Mouse (Mus musculus): ENCODE data around the gene Cish. TPM values are rescaled to one million over a fixed set of nuclear protein-coding genes. Genes with fewer than 3 reads are reported as not detected.
"Not testable (repeated sequence)": the region's sequence is repeated elsewhere in the genome, so short reads cannot be mapped to it uniquely, and the experiment has no call there.

Gene Cish
- polyA plus RNA-seq, 1 experiment from 2014 or later = 18.7 TPM

DNA sequence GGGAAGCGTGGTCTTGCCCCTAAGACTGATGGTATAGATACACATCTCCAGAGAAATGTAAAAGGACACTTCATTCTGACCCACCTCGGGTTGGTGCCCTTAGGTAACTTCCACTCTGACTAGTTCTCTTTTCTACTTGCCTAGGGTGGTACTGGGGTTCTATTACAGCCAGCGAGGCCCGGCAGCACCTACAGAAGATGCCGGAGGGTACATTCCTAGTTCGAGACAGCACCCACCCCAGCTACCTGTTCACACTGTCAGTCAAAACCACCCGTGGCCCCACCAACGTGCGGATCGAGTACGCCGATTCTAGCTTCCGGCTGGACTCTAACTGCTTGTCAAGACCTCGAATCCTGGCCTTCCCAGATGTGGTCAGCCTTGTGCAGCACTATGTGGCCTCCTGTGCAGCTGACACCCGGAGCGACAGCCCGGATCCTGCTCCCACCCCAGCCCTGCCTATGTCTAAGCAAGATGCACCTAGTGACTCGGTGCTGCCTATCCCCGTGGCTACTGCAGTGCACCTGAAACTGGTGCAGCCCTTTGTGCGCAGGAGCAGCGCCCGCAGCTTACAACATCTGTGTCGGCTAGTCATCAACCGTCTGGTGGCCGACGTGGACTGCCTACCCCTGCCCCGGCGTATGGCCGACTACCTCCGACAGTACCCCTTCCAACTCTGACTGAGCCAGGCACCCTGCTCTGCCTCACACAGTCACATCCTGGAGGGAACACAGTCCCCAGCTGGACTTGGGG, 4.6 kb downstream of the Cish start:
- Histone ChIP-seq H3K9me3 (no peaks in the 10 kb centered on the region), H3K27ac (replicated peaks) (no peak overlapping the region), H3K4me2 (no peak overlapping the region), H3K27me3 (replicated peaks) (no peaks in the 10 kb centered on the region), H3K4me3 (no peak overlapping the region), H3K4me1 (peaks cover 65% of the 10 kb centered on the region), H3K9ac (no peak overlapping the region), H3K36me3 (peaks cover 26% of the 10 kb centered on the region)
- ATAC-seq (ENCODE audit: extremely low read depth, insufficient number of reproducible peaks, low FRiP score, low TSS enrichment) = no peak
- WGBS = 87% methylated on average over 30 of the region's 30 CpGs

DNA sequence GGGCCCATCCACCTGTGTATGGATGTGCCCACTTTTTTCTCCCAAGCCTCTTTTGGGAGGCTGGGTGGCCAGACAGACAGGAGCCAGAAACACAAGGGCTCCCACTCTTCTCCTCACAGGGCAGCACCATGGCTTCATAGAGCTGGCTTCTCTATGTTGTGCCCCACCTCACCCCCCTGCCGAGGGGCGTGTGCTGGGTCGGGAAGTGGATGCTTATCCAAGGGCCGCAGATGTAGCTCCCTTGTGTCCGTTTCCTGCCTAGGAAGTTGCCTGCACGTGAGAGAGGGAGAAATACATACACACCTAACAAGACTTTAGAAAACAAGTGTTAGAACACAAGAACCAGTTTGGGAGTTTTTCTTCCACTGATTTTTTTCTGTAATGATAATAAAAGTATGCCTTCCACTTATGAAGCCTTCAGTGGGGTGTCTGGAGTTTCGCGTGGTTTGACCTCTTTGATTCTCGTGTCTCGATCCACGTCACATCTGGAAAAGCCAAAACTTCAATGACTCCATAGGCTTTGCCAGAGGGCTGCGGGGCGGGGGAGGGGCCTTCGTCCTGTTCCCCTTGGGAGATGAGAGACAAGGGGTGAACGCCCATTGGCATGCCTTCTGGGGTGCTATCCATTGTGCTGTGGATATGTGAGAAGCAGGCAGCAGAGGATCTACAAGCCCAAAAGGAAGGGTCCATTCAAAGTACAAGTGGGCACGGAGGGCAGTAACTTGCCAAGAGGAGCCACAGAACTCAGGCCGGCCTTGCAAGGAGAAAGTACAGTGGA, 5.9 kb downstream of the Cish start:
- Histone ChIP-seq H3K27ac (replicated peaks) (peak overlapping the region; percentile 39; the same call in 1 of the 2 replicates), H3K4me2 (peak overlapping the region; percentile 10; the same call in 1 of the 2 replicates), H3K4me1 (peaks cover 69% of the 10 kb centered on the region), H3K27me3 (replicated peaks) (no peaks in the 10 kb centered on the region), H3K36me3 (peaks cover 26% of the 10 kb centered on the region), H3K4me3 (no peak overlapping the region), H3K9me3 (no peaks in the 10 kb centered on the region), H3K9ac (no peak overlapping the region)
- no peak for ATAC-seq (ENCODE audit: extremely low read depth, insufficient number of reproducible peaks, low FRiP score, low TSS enrichment)
- 68% methylated on average over 17 of the region's 17 CpGs for WGBS

DNA sequence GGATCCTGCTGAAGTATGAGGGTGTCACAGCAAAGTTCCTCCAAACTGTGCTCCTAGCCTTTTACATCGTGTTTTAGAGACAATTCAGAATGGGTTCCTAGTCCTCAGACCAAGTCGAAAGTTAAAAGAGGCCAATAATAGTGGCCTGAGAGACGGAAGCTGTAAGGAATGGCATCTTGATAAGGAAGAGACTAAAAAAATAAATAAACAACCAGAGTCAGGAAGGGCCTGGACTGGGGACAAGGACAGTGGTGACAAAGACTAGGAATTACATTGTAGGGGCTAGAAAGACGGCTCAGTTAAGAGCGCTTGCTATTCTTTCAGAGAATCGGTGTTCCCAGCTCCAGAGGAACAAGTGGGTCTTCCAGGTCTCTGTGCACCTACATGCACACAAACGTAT, 6.8 kb downstream of the Cish start:
- Histone ChIP-seq H3K27me3 (replicated peaks) (no peaks in the 10 kb centered on the region), H3K4me2 (no peak overlapping the region), H3K9ac (no peak overlapping the region), H3K4me1 (peaks cover 72% of the 10 kb centered on the region), H3K36me3 (peaks cover 26% of the 10 kb centered on the region), H3K27ac (replicated peaks) (0 out of 2 replicates have a peak overlapping the region, but pooled peaks have one; percentile 46), H3K9me3 (no peaks in the 10 kb centered on the region), H3K4me3 (no peak overlapping the region)
- WGBS = 47% methylated on average over 7 of the region's 7 CpGs
- no peak for ATAC-seq (ENCODE audit: extremely low read depth, insufficient number of reproducible peaks, low FRiP score, low TSS enrichment)

DNA sequence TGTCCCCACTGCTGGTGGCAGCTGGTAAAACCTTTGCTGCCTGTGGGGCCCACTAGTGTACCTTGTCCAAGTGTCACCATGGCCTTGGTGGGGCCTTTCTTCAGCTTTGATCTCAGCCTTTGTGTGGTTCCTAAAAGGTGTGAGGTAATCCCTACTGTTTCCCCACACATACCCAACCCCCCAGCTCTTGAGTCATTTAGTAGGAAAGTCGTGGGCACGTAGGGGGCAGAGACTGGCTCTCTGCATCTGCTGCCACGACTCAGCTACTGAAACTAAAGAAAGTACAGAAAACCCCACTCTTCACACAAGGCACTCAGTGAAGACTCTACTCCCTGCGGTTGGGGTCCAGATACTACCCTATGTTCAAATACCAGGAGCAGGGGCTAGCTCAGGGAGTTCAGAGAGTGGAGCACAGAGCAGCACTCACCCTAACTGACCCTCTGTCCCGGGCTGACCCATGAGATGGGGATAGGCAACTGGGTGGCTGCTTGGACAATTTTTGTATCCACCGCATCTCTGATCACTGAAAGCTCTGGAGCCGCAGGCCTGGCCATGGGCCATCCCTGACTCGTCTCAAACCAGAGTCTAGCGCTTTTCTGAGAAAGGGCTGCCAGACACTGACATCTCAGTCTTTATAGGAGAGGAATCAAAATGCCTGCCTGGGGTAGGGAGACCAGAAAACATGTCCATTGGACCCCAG, 7.4 kb downstream of the Cish start:
- no peaks in the 10 kb centered on the region for H3K27me3 ChIP-seq (replicated peaks)
- H3K9ac ChIP-seq = 0 out of 2 replicates have a peak overlapping the region, but pooled peaks have one; percentile 25
- WGBS = 62% methylated on average over 9 of the region's 9 CpGs
- H3K4me2 ChIP-seq = no peak overlapping the region
- peaks cover 26% of the 10 kb centered on the region for H3K36me3 ChIP-seq
- no peak overlapping the region for H3K4me3 ChIP-seq
- no peak for ATAC-seq (ENCODE audit: extremely low read depth, insufficient number of reproducible peaks, low FRiP score, low TSS enrichment)
- H3K27ac ChIP-seq (replicated peaks) = peak overlapping the region; percentile 46; the same call in 1 of the 2 replicates
- peaks cover 72% of the 10 kb centered on the region for H3K4me1 ChIP-seq
- H3K9me3 ChIP-seq = no peaks in the 10 kb centered on the region

DNA sequence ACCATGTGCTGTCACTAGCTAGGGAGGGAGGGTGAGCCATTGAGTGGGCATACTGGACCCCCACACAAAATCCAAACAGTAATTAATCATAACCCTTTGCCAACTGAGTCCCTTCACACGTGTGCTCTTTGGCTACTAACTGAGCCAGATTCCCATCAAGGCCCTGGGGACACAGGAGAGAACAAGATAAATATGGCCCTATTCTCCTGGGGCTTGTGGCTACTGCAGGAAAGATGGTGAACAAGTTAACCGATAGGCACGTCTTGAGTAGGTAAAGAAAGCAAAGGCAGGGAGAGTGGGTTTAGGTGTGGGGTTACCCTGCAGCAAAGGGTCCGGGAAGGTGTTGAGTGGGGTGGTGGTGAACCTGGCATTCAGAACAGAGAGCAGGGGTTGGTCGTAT, 8.1 kb downstream of the Cish start:
- Histone ChIP-seq H3K9ac (no peak overlapping the region), H3K36me3 (peaks cover 26% of the 10 kb centered on the region), H3K4me3 (no peak overlapping the region), H3K27me3 (replicated peaks) (no peaks in the 10 kb centered on the region), H3K4me1 (peaks cover 72% of the 10 kb centered on the region), H3K27ac (replicated peaks) (no peak overlapping the region), H3K9me3 (no peaks in the 10 kb centered on the region), H3K4me2 (no peak overlapping the region)
- ATAC-seq (ENCODE audit: extremely low read depth, insufficient number of reproducible peaks, low FRiP score, low TSS enrichment) = no peak
- WGBS = 77% methylated on average over 5 of the region's 5 CpGs

DNA sequence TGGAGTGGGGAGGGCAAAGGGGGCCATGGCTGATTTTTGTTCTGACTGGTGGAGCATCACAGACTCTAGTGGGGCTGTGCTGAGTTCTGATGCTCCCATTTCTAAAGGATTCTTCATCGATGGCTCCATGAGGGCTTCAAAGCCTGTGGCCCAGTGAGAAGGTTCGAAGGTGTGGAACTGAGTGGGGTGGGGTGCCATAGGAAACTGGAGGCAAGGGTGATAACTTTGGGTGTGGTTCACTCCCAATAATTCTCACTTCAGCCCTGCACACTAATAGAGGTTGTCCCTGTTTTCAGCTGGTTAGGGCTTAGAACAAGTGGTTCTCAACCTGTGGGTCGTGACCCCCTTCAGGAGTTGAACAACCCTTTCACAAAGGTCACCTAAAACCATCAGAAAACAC, 8.6 kb downstream of the Cish start:
- Histone ChIP-seq H3K36me3 (peaks cover 26% of the 10 kb centered on the region), H3K4me2 (no peak overlapping the region), H3K9me3 (no peaks in the 10 kb centered on the region), H3K27me3 (replicated peaks) (no peaks in the 10 kb centered on the region), H3K4me3 (no peak overlapping the region), H3K9ac (no peak overlapping the region), H3K4me1 (peaks cover 70% of the 10 kb centered on the region), H3K27ac (replicated peaks) (no peak overlapping the region)
- no peak for ATAC-seq (ENCODE audit: extremely low read depth, insufficient number of reproducible peaks, low FRiP score, low TSS enrichment)
- WGBS = 85% methylated on average over 3 of the region's 3 CpGs

DNA sequence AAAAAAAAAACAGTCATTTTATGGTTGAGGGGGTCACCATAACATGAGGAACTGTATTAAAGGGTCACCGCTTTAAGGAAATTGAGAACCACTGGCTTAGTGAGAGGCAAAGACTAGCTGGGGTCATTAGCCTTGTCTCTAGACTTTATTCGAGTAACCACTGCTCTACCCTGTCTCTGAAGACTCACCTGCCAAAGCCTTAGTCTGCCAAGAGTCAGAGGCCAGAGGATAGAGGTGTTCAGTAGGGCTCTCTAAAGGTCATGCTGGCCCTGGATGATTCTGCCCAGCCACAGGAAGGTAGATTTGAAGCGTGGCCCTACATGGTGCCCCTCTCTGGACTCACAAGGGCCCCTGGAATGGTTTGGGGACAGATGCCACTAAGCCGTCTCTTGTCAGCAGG, 9.2 kb downstream of the Cish start:
- ATAC-seq (ENCODE audit: extremely low read depth, insufficient number of reproducible peaks, low FRiP score, low TSS enrichment) = no peak
- H3K27me3 ChIP-seq (replicated peaks) = no peaks in the 10 kb centered on the region
- peaks cover 23% of the 10 kb centered on the region for H3K36me3 ChIP-seq
- peaks cover 64% of the 10 kb centered on the region for H3K4me1 ChIP-seq
- no peak overlapping the region for H3K27ac ChIP-seq (replicated peaks)
- H3K9me3 ChIP-seq = no peaks in the 10 kb centered on the region
- H3K4me2 ChIP-seq = no peak overlapping the region
- WGBS = 79% methylated on average over 4 of the region's 4 CpGs
- H3K9ac ChIP-seq = no peak overlapping the region
- no peak overlapping the region for H3K4me3 ChIP-seq

DNA sequence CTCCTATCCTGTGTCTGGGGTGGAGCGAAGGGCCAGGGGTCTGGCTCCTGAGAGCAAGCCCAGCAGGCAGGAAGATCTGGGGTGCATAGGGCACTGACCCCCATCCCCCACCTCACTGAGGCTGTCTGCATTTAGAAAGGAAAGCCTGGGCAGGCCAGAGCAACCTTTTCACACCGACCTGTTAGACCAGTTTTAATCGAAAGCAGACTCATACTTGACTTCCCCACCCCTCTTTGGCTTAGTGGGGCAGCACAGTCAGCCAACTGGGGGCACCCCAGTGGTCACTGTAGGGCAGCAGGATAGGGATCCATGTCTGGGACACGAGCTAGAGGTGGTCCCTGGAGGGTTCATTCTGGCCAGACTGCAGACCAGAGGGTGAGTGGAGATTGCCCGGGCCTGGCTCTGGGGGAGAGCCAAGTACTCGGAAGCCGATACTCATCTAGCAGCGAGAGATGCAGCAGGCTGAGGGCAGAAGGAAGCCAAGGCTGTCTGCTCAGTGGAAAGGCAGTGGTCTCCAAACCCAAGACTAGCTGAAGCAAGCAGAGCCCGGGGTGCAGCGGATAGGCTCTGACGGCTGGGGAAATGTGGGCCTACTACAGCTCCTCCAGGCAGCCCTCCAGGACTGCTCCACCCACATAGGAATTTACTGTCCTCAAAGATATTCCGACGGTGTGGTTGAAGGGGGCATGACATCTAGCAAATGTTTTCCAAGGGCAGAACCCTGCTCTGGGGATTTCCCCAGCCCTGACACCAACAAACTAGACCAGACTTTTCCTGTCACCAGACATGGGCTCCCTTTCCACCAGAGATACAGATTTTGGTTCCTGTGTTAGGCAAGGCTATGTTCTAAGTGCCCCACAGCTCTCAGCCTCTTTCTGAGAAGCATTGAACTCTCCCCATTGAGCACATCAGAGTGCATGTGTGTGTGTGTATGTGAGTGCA, 10.0 kb downstream of the Cish start:
- no peaks in the 10 kb centered on the region for H3K9me3 ChIP-seq
- H3K36me3 ChIP-seq = peaks cover 14% of the 10 kb centered on the region
- H3K27ac ChIP-seq (replicated peaks) = no peak overlapping the region
- no peak overlapping the region for H3K4me2 ChIP-seq
- H3K4me1 ChIP-seq = peaks cover 64% of the 10 kb centered on the region
- no peaks in the 10 kb centered on the region for H3K27me3 ChIP-seq (replicated peaks)
- no peak for ATAC-seq (ENCODE audit: extremely low read depth, insufficient number of reproducible peaks, low FRiP score, low TSS enrichment)
- no peak overlapping the region for H3K4me3 ChIP-seq
- 44% methylated on average over 13 of the region's 13 CpGs for WGBS
- H3K9ac ChIP-seq = 0 out of 2 replicates have a peak overlapping the region, but pooled peaks have one; percentile 37

DNA sequence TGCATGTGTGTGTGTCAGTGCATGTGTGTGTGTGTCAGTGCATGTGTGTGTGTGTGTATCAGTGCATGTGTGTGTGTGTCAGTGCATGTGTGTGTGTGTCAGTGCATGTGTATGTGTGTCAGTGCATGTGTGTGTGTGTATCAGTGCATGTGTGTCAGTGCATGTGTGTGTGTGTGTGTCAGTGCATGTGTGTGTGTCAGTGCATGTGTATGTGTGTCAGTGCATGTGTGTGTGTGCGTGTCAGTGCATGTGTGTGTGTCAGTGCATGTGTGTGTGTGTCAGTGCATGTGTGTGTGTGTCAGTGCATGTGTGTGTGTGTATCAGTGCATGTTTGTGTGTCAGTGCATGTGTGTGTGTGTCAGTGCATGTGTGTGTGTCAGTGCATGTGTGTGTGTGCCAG, 10.8 kb downstream of the Cish start:
- not testable (repeated sequence) for ATAC-seq (ENCODE audit: extremely low read depth, insufficient number of reproducible peaks, low FRiP score, low TSS enrichment); H3K4me3 ChIP-seq; H3K36me3 ChIP-seq; H3K27me3 ChIP-seq (replicated peaks); H3K9ac ChIP-seq; H3K9me3 ChIP-seq; H3K4me2 ChIP-seq
- WGBS = 87% methylated on average over 1 of the region's 1 CpGs
- Histone ChIP-seq H3K4me1 (peaks cover 58% of the 10 kb centered on the region), H3K27ac (replicated peaks) (0 out of 2 replicates have a peak overlapping the region, but pooled peaks have one; percentile 90)

DNA sequence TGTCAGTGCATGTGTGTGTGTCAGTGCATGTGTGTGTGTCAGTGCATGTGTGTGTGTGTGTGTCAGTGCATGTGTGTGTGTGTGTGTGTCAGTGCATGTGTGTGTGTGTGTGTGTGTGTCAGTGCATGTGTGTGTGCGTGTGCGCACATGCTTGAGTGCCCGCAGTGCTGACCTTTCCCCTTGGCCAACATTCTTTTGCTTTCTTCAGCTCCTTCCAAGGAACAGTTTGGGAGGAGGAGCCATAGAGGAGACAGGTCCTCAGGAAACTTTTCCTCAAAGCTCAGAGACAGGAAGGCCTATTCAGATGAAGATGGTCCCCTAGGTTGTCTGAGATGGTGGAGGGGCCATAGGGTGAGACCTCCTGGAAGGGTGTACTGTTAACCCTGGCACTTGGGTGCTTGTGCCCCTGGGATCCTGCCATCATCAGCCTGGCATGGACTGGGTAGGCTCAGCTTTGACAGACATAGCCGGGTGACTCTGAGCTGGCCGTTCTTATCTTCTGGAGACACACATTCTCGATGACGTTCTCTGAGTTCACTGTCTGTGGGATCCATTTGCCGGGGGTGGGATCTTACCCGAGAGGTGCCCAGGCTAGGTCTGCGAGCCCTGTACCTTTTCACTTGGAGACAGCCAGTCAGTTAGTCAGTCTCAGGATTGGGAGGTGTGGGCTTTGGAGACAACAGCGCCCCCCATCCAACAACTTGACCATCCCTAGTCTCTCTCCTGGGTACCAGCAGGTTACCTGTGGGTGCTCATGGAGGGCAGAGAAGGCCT, 11.5 kb downstream of the Cish start:
- peaks cover 51% of the 10 kb centered on the region for H3K4me1 ChIP-seq
- peak overlapping the region; percentile 90 for H3K27ac ChIP-seq (replicated peaks)
- WGBS = 47% methylated on average over 11 of the region's 11 CpGs
- peak; percentile 38; the same call in 1 of the 2 replicates for ATAC-seq (ENCODE audit: extremely low read depth, insufficient number of reproducible peaks, low FRiP score, low TSS enrichment)
- peak overlapping the region; percentile 40 for H3K4me2 ChIP-seq
- H3K9ac ChIP-seq = peak overlapping the region; percentile 72
- H3K27me3 ChIP-seq (replicated peaks) = no peaks in the 10 kb centered on the region
- no peaks in the 10 kb centered on the region; the same call in 1 of the 2 replicates for H3K36me3 ChIP-seq
- H3K4me3 ChIP-seq = no peak overlapping the region
- no peaks in the 10 kb centered on the region for H3K9me3 ChIP-seq
